Mouse (Mus musculus) fibroblast of lung, adult 2 months (primary cell): ENCODE measurements around the gene Usp32.
"Not testable (repeated sequence)": the region's sequence is repeated elsewhere in the genome, so short reads cannot be mapped to it uniquely, and the experiment has no call there.

ENCODE experiments used
- DNase-seq: peaks from one replicate; pipeline ENCODE4 v3.0.0-alpha.2; 2011; ENCODE audit warnings: low read depth

The Usp32 gene

DNA sequence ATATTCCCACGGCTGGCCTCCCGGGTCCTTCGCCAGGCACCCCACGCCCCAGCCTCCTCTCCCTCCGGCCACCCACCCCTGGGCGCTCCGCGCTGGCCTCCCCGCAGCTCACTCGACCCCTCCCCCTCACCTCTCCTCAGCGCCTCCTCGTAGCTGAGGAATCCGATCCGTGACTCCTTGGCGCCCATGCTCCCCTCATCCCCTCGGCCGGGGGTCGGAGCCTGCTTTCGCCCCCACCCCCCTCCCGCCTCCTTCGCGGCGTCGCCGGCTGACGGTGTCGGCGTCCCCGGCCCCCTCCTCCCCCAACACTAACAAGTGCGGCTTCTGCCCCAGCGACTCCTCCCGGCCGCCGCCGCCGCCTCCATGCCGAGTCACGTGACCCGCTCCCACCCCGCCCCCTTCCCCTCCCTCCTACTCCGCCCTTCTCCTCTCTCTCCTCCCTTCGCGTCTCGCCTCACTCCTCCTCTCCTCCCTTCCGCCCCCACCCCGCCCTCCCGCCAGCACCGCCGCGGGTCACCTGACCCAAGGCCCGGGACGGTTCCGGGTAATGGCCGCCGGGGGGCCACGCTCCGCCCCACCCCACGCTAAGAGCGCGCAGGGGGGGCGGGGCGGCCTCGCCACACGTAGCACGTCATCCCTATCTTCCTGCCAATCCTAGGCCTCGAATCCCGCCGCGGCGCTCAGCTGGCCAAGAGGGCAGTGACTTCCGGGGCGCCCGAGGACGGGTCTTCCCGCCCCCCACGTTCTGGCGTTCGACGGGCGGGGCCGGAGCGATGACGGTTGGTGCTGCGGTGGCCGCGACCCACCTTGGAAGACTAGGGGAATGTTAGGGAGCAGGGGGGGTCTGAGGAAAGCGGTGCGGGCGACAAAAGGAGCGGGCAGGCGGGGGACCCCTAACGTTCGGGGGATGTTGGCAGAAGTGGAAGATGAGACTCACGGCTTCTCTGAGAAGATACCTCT, at the start of gene Usp32:
Usp32 (minus strand) TSS at position 581 of the 960 bp plus-strand sequence.
- peak; percentile 91 for DNase-seq

DNA sequence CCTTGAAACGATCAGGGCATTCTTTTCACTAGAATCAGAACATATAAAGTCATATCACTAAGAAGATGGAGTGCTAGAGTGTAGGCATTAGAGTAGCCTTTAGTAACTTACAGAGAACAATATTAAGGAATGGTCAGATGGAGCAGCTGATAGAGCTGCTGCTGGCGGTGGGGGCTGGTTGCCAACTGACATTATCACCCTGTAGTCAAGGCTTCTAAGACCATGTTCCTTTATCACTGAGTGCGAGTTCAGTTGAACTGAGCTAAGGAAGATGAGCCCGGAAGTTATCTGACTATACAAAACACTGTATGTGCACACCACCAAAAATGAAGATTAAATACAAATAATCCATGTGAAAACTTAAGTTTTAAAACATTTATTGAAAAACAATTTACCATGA, 49.1 kb upstream of the Usp32 start:
- DNase-seq = no peak

DNA sequence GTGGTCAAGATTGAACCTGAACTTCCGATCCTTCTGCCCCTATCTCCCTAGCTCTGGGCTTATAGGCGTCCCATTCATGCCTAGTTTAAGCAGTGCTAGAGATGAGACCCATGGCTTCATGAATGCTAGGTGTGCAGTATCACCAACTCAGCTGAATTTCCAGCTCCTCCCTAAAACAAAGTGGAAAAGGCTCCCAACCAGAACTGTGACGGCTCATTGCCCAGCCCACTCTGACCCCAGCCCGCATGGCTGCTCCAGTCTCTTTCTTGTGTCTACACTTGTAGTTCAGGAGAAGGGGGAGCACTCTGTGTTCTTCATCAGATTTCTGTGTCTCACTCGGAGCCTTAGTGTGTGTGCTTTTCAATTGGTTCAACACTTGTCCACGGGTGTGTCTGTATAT, 44.9 kb upstream of the Usp32 start:
- DNase-seq = no peak

DNA sequence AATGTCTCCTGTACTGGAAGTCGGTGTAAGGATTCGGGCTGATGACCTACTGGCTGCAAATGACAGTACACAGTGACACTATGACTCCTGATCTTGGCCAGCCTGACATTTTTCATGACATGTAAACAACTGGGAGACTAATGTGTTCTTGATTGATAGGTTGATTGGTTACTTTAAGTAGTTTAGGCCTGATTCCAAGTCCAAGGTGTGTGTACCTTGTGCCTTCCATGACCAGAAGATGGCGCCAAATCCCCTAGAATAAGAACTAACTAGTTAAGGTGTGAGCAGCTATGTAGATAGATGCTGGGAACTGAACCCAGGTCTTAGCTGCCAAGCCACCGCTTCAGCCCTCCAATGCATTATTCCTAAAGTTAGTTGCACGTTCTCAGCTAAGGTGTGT, 44.1 kb upstream of the Usp32 start:
- no peak for DNase-seq

DNA sequence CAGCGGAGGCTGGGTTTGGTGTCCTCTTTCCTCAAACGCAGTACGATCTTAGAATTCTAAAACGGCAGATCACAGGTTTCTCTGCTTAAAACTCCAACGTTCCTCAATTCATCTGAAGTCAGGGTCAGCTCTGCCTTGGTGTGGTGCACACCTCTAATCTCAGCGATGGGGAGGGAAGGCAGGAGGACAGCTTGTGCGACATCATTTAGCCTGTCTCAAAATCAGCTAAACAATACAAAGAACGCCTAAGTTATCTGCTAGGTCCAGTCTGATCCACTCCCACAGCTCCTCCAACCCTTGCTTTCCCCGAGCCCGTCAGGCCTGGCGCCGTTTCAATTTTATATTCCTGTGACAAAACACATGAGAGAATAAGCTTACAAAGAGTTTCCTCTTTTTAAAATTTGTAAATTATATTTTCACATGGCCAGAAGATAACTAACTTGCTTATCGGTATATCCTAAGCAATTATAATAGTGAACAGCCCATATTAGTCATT, 43.4 kb upstream of the Usp32 start:
- no peak for DNase-seq

DNA sequence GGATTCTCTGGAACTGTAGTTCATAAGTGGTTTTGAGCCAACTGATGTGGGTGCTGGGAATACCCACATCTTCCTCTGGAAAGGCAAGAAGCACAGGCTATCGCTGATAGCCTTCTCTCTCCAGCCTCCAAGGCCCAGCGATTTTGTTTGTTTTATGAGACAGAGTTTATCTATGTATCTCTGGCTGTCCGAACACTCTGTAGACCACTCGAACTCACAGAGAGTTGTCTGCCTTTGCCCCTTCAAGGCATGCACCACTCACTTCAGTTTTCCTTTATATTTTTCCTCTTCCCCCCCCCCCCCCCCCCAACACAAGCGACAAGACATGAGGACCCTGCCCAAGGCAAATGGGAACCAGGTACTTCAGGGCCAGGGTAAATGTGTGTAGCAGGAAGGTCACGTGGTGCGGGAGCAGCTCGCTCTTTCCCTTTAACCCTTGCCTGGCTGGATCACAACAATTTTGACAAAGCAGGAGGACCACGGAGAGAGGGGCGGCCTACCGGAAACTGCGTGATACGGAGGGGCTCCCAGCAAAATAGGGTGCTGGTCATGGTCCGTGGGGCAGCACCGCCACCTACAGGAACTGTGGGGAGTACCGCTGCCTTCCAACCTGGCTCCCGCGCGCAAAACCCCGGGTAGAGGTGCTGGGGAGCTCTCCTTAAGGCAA, 42.8 kb upstream of the Usp32 start:
- DNase-seq = no peak

DNA sequence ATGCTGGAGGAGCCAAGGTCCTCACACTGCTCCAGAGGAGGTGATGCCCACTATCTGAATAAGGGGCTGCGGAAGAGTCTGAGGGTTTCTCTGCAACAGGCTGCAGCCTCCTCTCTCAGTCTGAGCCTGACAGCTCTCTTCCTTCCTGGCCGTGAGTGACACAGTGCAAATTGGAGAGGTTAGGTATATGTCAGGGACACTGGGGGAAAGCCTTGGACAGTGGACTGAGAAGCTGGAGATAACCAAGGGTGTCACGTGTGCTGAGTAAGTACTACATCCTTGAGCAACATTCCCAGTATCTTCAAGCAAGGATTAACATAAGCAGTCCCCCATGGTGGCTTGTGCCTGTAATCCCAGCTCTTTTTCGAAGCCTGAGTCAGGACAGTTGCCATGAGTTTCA, 38.5 kb upstream of the Usp32 start:
- DNase-seq = no peak

DNA sequence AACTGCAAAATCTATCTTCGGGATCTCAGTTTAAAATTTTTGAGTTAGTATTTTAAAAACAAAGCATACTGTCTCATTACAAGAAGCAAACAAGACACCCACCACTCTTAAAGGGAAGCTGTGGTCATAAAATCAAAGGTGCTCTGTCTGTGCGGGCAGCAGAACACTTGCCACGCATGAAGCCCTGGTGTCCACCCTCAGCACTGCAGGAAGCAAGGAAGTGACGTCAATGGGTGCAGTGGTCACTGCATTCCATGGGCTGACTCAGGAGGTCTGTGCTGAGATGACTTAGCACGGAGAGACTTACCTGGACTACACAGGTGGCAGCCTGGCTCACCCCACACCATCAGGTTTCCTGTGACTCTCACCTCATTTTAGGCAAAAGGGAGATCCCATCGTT, 37.8 kb upstream of the Usp32 start:
- DNase-seq = no peak

DNA sequence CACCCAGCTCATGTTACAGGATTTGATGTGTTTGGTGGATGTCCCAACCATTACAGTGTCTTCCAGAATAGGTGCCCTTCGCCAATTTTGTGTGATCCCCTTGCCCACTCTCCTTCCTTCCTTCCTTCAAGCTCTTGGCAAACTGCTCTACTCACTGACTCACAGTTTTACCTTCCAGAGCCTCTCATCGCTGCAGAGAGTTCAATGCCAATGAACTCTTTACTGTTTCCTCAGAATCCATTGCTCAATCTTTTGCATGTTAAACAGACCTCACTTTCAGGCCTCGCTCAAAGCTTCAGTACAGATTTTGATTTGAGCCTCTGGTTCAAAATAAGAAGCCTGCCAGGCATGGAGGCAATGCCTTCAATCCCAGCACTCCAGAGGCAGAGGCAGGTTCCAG, 36.0 kb upstream of the Usp32 start:
- no peak for DNase-seq

DNA sequence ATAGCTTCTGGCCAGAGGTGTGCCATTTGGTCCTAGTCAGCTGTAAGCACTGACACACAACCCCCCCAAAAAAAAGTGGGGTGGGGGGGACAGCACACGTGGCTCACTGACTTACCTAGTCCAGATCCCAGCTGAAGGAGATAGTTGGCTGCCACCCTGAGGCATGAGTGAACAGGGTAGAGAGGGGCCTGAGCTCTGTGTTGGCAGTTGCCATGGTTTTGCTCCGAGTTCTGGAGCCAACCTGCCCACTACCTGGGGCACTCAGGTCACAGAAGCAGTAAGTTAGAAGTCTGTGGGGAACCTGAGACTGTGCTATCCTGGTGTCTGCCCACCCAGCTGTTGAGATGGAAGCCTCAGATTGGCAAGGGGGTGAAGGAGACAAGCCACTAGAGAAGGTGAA, 30.9 kb upstream of the Usp32 start:
- DNase-seq = no peak

DNA sequence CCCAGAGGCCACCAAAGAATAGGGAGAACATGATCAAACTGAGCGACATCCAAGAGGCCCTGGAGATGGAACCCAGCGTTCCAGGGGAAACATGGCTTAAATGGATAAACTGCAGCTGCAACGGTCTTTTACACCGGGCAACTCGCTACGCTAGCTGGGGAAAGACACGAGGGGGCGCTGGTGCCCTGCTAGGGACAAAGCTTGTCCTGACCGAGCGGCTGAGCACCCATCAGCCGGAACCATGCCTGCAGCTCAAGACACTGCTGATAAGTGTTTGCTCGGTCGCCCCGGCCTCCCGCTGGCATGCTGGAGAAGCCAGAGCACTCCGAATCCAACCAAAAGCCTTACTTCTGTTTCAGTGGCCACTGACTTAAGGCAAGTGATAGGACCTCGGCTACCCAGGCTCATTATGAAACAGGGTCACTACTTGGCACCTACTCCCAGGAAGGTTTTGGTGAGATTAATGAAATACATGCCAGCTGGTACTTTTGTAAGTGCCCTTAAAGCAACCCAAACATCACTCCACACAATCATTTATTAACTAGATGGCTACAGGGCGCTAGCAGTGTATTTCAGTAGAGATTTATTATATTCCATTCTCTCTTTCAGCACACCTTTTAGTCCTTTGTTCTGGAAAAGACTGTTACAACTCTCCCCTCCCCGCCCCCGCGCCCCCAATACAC, 30.2 kb upstream of the Usp32 start, which contains the start of gene 1700125H20Rik:
1700125H20Rik (plus strand) TSS at position 347 of the 683 bp plus-strand sequence.
- peak; percentile 48 for DNase-seq

DNA sequence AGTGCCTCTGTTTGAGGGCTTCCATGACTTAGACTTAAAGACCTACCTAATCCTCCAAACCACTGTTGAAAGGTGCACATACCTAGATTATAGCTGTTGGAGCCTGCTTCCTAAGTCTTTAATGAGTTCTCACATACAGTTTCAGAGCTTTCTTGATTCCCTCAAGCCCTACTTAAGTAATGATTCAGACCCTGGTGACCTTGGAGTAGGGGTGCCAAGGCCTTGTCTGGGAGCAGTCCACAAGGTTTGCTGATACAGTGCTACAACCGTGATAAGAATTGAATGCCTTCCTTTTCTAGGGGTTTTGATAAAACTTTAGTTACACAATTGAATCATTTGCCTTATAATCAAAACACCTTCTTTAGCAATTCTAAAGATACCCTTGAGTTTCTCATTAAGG, 27.5 kb upstream of the Usp32 start:
- no peak for DNase-seq

DNA sequence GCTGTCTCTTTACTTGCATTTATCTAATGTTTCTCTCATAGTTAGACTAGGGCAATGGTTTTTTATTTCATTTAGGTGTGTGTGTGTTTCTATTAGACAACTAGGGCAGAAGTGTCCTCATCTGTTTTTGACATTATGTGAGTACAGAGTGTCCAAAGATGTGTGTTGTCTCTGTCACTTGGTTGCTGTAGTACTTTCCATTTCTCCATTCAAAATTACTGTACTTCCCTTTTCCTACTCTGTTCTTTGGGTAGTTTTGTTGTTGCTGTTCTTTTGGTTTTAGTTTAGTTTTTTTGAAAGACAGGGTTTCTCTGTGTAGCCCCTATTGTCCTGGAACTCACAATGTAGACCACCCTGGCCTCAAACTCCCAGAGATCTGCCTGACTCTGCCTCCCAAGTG, 24.4 kb upstream of the Usp32 start:
- no peak for DNase-seq

DNA sequence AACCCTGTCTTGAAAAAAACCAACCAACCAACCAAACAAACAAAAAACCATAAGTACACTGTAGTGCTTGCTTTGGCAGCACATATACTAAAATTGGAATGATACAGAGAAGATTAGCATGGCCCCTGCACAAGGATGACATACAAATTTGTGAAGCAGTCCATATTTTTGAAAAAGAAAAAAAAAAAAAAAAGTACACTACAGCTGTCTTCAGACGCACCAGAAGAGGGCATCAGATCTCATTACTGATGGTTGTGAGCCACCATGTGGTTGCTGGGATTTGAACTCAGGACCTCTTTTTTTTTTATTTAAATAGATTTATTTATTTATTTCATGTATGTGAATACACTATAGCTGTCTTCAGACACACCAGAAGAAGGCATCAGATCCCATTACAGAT, 23.1 kb upstream of the Usp32 start:
- not testable (repeated sequence) for DNase-seq

DNA sequence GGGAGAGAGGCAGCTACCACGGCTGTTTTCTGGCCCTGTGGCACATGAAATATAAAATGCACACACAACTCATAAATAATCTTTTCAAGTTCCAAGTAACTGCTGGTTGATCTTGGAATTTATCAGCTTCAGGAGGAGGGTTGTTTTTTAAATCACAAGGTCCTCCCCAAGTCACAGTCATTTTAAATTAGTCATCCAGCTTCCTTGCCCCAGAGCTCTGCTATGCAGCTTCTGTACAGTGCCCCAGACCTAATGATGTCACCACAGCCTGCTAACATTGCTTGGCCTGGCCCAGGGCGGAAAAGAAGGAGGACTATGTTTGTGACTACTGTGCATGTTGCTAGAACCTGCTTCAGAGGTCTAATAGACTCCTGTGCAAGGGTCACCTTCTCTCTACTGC, 17.3 kb upstream of the Usp32 start:
- no peak for DNase-seq

DNA sequence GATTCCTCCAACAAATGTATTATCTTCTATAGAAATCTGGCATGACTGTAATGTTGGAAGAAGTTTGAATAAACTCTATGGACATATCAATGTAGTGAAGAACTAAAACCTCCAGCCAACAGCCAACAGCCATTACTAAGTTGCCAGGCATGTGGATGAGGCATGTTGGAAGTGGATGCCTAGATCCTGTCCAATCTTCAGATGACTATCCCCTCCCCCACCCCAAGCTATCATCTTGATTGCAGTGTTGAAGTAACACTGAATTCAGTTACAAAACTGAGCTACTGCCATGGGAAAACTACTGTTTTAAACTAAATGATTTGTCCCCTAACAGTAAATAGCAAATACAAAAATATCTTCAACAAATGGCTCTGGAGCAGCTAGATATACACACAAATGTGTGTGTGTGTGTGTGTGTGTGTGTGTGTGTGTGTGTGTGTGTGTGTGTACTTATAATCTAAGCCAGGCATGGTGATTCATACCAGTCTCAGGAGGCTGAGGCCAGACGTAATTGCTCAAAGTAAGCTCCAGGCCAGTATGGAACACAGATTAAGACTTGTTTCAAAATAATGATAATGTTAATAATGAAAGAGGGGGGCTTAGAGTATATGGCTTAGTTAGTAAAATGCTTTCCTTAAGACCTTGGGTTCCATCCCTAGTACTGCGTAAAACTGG, 12.4 kb upstream of the Usp32 start:
- no peak for DNase-seq

DNA sequence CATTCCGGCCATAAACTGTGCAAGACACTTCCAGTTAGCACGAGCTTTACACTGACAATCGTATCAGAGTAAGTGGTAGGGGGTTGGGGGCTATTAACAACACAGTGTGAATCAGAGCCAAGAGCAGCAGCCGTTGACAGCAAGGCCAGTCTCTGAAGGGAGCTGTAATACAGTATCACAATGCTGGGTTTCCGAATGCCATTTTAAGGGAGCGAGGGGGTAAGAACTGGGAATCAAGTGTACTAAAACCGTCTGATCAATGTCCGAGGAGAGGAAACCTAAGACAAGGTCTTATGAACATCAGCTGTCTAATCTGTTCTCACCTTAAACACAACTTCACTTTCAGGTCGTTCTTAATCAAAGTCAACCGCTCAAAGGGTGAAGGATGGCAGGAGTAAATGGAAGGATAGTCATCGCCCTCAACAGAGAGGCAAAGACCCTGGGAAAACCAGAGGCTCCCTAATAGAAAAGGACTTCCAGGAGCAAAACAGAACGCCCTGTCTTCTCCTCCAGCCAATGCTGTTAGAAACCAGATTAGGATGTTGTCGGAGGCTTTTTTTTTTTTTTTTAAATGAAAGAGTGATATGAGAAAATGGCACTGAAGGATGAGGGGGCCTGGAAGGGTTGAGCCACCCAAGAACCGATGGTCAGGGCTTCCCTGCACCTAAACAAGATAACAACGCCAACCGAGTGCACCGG, 1.0 kb downstream of the Usp32 start:
- no peak for DNase-seq

DNA sequence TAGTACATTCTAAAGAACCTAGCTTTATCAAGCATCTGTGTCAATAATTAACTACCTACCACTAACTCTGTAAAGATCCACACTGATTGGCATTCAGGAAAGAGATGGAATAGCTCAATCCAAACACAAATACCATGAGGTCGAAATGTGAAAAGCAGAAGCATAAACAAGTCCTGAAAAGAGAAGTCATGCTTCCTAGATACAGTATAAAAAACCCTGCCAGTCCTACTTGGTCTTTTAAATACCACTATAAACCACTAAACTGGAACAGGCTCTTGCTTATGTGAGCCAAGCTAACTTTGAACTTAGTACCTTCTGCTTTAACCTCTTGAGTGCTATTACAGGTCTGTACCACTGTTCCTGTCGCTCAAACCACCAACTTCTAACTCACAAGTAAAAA, 8.4 kb downstream of the Usp32 start:
- no peak for DNase-seq

DNA sequence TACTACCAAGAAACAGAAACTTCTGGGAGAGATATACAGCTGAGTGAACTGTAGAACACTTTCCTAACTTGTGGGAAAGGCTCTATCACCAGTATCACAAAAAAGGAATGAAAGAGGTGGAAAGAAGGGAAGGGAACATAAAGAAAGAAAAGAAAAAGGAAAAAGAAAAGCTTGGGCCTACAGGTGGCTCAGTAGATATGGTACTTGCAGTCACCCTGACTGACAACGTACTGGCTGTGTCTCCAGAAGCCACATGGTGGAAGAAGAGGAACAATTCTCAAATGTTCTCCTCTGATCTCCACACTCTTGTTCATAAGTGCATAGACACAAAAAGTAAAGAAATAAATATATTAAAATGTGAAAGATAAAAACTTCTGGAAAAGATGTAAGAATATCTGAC, 11.1 kb downstream of the Usp32 start:
- DNase-seq = no peak

DNA sequence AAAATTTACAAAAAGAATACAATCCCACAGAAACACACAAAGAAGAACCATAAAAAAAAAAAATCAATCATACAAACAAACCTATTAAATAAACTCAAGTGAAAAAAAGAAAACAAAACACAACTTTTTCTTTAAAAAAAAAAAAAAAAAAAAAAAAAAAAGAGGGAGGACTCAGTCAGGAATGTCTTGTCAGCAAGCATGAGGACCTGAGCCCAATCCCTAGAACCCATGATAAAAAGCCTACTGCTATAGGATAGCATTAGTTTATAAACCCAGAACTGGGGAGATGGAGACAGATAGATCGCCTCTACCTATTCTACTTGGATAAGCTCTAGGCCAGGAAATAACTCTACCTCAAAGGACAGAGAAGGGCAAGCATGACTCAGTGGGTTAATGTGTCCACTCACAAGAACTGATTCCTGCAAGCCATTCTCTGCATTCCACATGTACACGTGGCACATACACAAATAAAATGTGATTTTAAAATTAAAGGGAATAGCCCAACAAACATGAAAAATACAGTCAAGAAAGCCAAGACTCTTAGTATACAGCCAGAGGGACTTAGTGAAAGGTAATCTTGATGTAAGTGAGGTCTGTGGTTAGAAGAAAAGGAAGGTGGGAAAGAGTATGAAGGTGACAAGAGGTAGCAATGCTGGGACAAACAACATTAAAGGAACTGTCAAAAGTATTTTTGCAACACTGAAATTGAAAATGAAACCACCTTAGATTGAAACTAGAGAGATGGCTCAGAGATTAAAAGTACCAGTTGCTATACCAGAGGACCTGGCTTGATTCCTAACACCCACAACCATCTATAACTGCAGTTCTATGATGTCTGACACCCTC, 13.5 kb downstream of the Usp32 start:
- DNase-seq = no peak
